Mouse (Mus musculus) limb, embryonic 13.5 days (tissue): ENCODE results near the gene Cenpt. TPM values are rescaled to one million over a fixed set of nuclear protein-coding genes. Genes with fewer than 3 reads are reported as not detected.
"Not testable (repeated sequence)": the region's sequence is repeated elsewhere in the genome, so short reads cannot be mapped to it uniquely, and the experiment has no call there.

ENCODE experiments used
- ATAC-seq: fragments of 200-750 bp; cut with Nextera tagmentation; 2 replicates; pipeline ENCODE4 v1.8.0; 2017; ENCODE audit warnings: low read depth, moderate number of reproducible peaks, moderate TSS enrichment; ENCODE audit not compliant: low FRiP score
- H3K27ac ChIP-seq: fragments of 300-500 bp; sonication (generic); 2 replicates; pipeline ENCODE4 v1.5.1; 2015; ENCODE audit warnings: inconsistent platforms, mild to moderate bottlenecking, moderate library complexity
- H3K27me3 ChIP-seq: fragments of 300-500 bp; sonication (generic); 2 replicates; pipeline ENCODE4 v1.6.1; 2015; ENCODE audit warnings: mild to moderate bottlenecking, inconsistent platforms
- H3K36me3 ChIP-seq: fragments of 300-500 bp; sonication (generic); 2 replicates; pipeline ENCODE4 v1.6.1; 2015; ENCODE audit warnings: inconsistent platforms, mild to moderate bottlenecking, moderate library complexity
- H3K4me1 ChIP-seq: fragments of 300-500 bp; sonication (generic); 2 replicates; pipeline ENCODE4 v1.6.1; 2015; ENCODE audit warnings: inconsistent platforms
- H3K4me2 ChIP-seq: fragments of 300-500 bp; sonication (generic); replicated peaks from 2 replicates; pipeline ENCODE4 v1.6.1; 2015; ENCODE audit warnings: inconsistent platforms, mild to moderate bottlenecking, moderate library complexity
- H3K4me3 ChIP-seq: fragments of 300-500 bp; sonication (generic); 2 replicates; pipeline ENCODE4 v1.5.1; 2015; ENCODE audit warnings: moderate library complexity, mild to moderate bottlenecking, inconsistent platforms
- H3K9ac ChIP-seq: fragments of 300-500 bp; sonication (generic); 2 replicates; pipeline ENCODE4 v1.6.1; 2015; ENCODE audit warnings: mild to moderate bottlenecking, inconsistent platforms
- H3K9me3 ChIP-seq: fragments of 300-500 bp; sonication (generic); 2 replicates; pipeline ENCODE4 v1.6.1; 2016; ENCODE audit warnings: inconsistent platforms
- WGBS: fragments of 180-500 bp; shearing (Covaris S2); methylation state at CpG from one replicate; pipeline ENCODE4 v1.1.7; 2015; 5-methylcytosine and 5-hydroxymethylcytosine counted together
- polyA plus RNA-seq: library from polyadenylated mRNA; unstranded; fragments of >200 nt; fragmentation: Nextera tagmentation; extraction: Ambion mirVana; gene quantifications from 2 replicates; pipeline ENCODE4 v1.2.1, GENCODE M21; 2015

Gene Cenpt
- polyA plus RNA-seq, 1 experiment from 2014 or later: 52.1 TPM

GRCm38 (mm10) chr8:105851651-105852143, 1.4 kb downstream of the Cenpt start:
- Histone ChIP-seq H3K4me1 (peaks cover 21% of the 10 kb centered on the region), H3K27ac (peak overlapping the region; percentile 85), H3K4me3 (peak overlapping the region; percentile 76), H3K4me2 (peak overlapping the region; percentile 70), H3K9ac (peak overlapping the region; percentile 81), H3K27me3 (no peaks in the 10 kb centered on the region), H3K36me3 (peaks cover 32% of the 10 kb centered on the region), H3K9me3 (no peaks in the 10 kb centered on the region)
- peak; percentile 84 for ATAC-seq
- under 1% methylated on average over 34 of the region's 34 CpGs for WGBS

- peaks cover 12% of the 10 kb centered on the region for H3K4me1 ChIP-seq
- H3K4me3 ChIP-seq: peak overlapping the region; percentile 24
- H3K9ac ChIP-seq: no peak overlapping the region
- no peaks in the 10 kb centered on the region for H3K27me3 ChIP-seq
- H3K9me3 ChIP-seq: no peaks in the 10 kb centered on the region
- ATAC-seq: no peak
- peaks cover 43% of the 10 kb centered on the region for H3K36me3 ChIP-seq
- H3K4me2 ChIP-seq: peak overlapping the region; percentile 70
- 70% methylated on average over 7 of the region's 7 CpGs for WGBS
- H3K27ac ChIP-seq: no peak overlapping the region
Measured at GRCm38 (mm10) chr8:105850611-105851010, 2.5 kb downstream of the Cenpt start.

GRCm38 (mm10) chr8:105850014-105850413, 3.1 kb downstream of the Cenpt start:
- Histone ChIP-seq H3K4me1 (peaks cover 12% of the 10 kb centered on the region), H3K36me3 (peaks cover 49% of the 10 kb centered on the region), H3K4me3 (no peak overlapping the region), H3K9ac (no peak overlapping the region), H3K9me3 (no peaks in the 10 kb centered on the region), H3K4me2 (peak overlapping the region; percentile 70), H3K27ac (no peak overlapping the region), H3K27me3 (no peaks in the 10 kb centered on the region)
- 88% methylated on average over 4 of the region's 4 CpGs for WGBS
- no peak for ATAC-seq

- no peaks in the 10 kb centered on the region for H3K27me3 ChIP-seq
- H3K4me3 ChIP-seq: no peak overlapping the region
- no peaks in the 10 kb centered on the region for H3K9me3 ChIP-seq
- H3K4me2 ChIP-seq: no peak overlapping the region
- no peak overlapping the region for H3K9ac ChIP-seq
- peaks cover 8% of the 10 kb centered on the region for H3K4me1 ChIP-seq
- H3K27ac ChIP-seq: no peak overlapping the region
- no peak for ATAC-seq
- WGBS: 89% methylated on average over 11 of the region's 11 CpGs
- H3K36me3 ChIP-seq: peaks cover 79% of the 10 kb centered on the region
Measured at GRCm38 (mm10) chr8:105846678-105847077, 6.4 kb downstream of the Cenpt start.

GRCm38 (mm10) chr8:105839209-105839608, 13.9 kb downstream of the Cenpt start:
- Histone ChIP-seq H3K36me3 (peaks cover 30% of the 10 kb centered on the region), H3K27ac (no peak overlapping the region), H3K9ac (no peak overlapping the region), H3K27me3 (no peaks in the 10 kb centered on the region), H3K4me3 (no peak overlapping the region), H3K4me1 (no peaks in the 10 kb centered on the region), H3K9me3 (no peaks in the 10 kb centered on the region), H3K4me2 (no peak overlapping the region)
- no peak for ATAC-seq
- WGBS: 86% methylated on average over 5 of the region's 5 CpGs

GRCm38 (mm10) chr8:105836991-105837390, 16.1 kb downstream of the Cenpt start:
- no peak overlapping the region for H3K9ac ChIP-seq
- H3K4me1 ChIP-seq: no peaks in the 10 kb centered on the region
- no peaks in the 10 kb centered on the region for H3K9me3 ChIP-seq
- WGBS: 84% methylated on average over 6 of the region's 6 CpGs
- peaks cover 11% of the 10 kb centered on the region for H3K36me3 ChIP-seq
- H3K27me3 ChIP-seq: no peaks in the 10 kb centered on the region
- H3K27ac ChIP-seq: no peak overlapping the region
- H3K4me3 ChIP-seq: no peak overlapping the region
- no peak overlapping the region for H3K4me2 ChIP-seq
- no peak for ATAC-seq

GRCm38 (mm10) chr8:105835318-105835717, 17.8 kb downstream of the Cenpt start:
- 27% methylated on average over 11 of the region's 11 CpGs for WGBS
- no peaks in the 10 kb centered on the region for H3K36me3 ChIP-seq
- no peaks in the 10 kb centered on the region for H3K4me1 ChIP-seq
- ATAC-seq: no peak
- H3K9ac ChIP-seq: no peak overlapping the region
- H3K27ac ChIP-seq: no peak overlapping the region
- H3K4me2 ChIP-seq: 0 out of 2 replicates have a peak overlapping the region, but pooled peaks have one; percentile 11
- H3K9me3 ChIP-seq: no peaks in the 10 kb centered on the region
- H3K27me3 ChIP-seq: no peaks in the 10 kb centered on the region
- no peak overlapping the region for H3K4me3 ChIP-seq

- H3K4me1 ChIP-seq, H3K9ac ChIP-seq, H3K27ac ChIP-seq, H3K27me3 ChIP-seq, H3K9me3 ChIP-seq, H3K4me3 ChIP-seq, H3K36me3 ChIP-seq, H3K4me2 ChIP-seq, ATAC-seq: not testable (repeated sequence)
- 77% methylated on average over 2 of the region's 2 CpGs for WGBS
Measured at GRCm38 (mm10) chr8:105833740-105834139, 19.3 kb downstream of the Cenpt start.

GRCm38 (mm10) chr8:105826861-105827848, 25.9 kb downstream of the Cenpt start, which contains the start of the genes Ranbp10 and Tsnaxip1:
Ranbp10 (minus strand) TSS chr8:105827350.
Tsnaxip1 (plus strand) TSS chr8:105827731.
- H3K36me3 ChIP-seq: peaks cover 28% of the 10 kb centered on the region
- peak; percentile 99 for ATAC-seq
- H3K27me3 ChIP-seq: no peaks in the 10 kb centered on the region
- H3K9ac ChIP-seq: peak within 1 kb of the TSS; percentile 95
- peak within 1 kb of the TSS; percentile 96 for H3K4me2 ChIP-seq
- no peaks in the 10 kb centered on the region for H3K9me3 ChIP-seq
- peak within 1 kb of the TSS; percentile 6; the same call in 1 of the 2 replicates for H3K27ac ChIP-seq
- under 1% methylated on average over 52 of the region's 52 CpGs for WGBS
- peaks cover 16% of the 10 kb centered on the region for H3K4me1 ChIP-seq
- H3K4me3 ChIP-seq: peak within 1 kb of the TSS; percentile 96

GRCm38 (mm10) chr8:105826379-105826778, 26.7 kb downstream of the Cenpt start:
- Histone ChIP-seq H3K4me1 (peaks cover 16% of the 10 kb centered on the region), H3K4me3 (peak overlapping the region; percentile 96)
- 6% methylated on average over 4 of the region's 4 CpGs for WGBS

GRCm38 (mm10) chr8:105825506-105825905, 27.6 kb downstream of the Cenpt start:
- Histone ChIP-seq H3K4me2 (peak overlapping the region; percentile 96), H3K4me1 (peaks cover 16% of the 10 kb centered on the region), H3K9ac (peak overlapping the region; percentile 95), H3K9me3 (no peaks in the 10 kb centered on the region), H3K27ac (no peak overlapping the region), H3K4me3 (peak overlapping the region; percentile 96), H3K36me3 (peaks cover 44% of the 10 kb centered on the region), H3K27me3 (no peaks in the 10 kb centered on the region)
- WGBS: 66% methylated on average over 4 of the region's 4 CpGs
- ATAC-seq: no peak

More at GRCm38 (mm10) chr8:105826379-105826778, 26.7 kb downstream of the Cenpt start:
- Histone ChIP-seq H3K27ac (peak overlapping the region; percentile 6; the same call in 1 of the 2 replicates), H3K27me3 (no peaks in the 10 kb centered on the region), H3K36me3 (peaks cover 35% of the 10 kb centered on the region), H3K9me3 (no peaks in the 10 kb centered on the region), H3K4me2 (peak overlapping the region; percentile 96), H3K9ac (peak overlapping the region; percentile 95)
- no peak for ATAC-seq

GRCm38 (mm10) chr8:105820925-105821324, 32.2 kb downstream of the Cenpt start:
- H3K4me3 ChIP-seq: no peak overlapping the region
- no peaks in the 10 kb centered on the region for H3K27me3 ChIP-seq
- H3K4me1 ChIP-seq: peaks cover 7% of the 10 kb centered on the region
- WGBS: 95% methylated on average over 1 of the region's 1 CpGs
- no peak overlapping the region for H3K9ac ChIP-seq
- peaks cover 71% of the 10 kb centered on the region for H3K36me3 ChIP-seq
- no peaks in the 10 kb centered on the region for H3K9me3 ChIP-seq
- H3K27ac ChIP-seq: no peak overlapping the region
- H3K4me2 ChIP-seq: no peak overlapping the region
- ATAC-seq: peak; percentile 59
